Mouse (Mus musculus): ENCODE data around the gene Urad.

The Urad gene

DNA sequence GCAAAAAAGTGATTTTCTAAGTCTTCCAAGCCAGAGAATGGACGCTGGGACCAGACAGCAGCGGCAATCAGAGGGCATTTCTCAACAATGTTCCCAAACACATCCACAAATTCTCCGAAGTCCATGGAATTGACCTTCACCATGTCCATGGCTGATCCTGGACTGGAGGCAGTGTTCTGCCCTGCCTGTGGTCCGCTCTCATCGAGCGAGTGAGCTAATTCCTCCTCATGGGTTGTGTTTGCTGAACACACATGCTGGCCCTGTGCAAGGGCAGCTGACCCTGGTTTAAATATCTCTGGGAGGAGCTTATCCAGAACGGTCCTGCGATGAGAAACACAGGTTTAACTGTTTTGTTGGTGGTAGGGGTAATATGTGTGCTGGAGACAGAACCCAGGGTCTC is at the start of gene Urad:
Gene Urad, minus strand, starts transcription at position 258 of the 400 bp plus-strand sequence.
- DNase-seq (ENCODE audit: low read depth, low spot score) = no peak

DNA sequence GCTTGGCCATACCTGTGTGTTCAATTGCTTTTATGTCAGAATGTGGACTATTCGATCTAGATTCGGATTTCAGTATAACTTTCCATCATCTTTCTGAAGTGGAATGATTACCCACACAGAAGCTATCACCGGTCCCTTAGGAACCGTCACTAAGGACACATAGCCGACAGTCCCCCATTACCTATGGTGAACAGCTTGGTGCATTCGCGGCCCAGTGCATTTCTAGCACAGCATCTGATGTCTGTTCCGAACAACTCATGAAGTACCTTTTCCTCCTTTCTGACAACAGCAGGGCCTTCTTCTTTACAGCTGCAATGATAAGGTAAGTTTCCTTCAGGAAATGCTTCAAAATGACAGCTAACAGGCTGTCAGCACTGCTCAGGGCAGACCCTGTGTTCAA is 48.0 kb upstream of the Urad start:
- no peak for DNase-seq (ENCODE audit: low read depth, low spot score)

- no peak for DNase-seq (ENCODE audit: low read depth, low spot score)
Observed at GRCm38 (mm10) chr5:147368221-147368620, 46.0 kb upstream of the Urad start.

- peak; percentile 59 for DNase-seq (ENCODE audit: low read depth, low spot score)
Observed at GRCm38 (mm10) chr5:147365995-147366765, 43.9 kb upstream of the Urad start.

- DNase-seq (ENCODE audit: low read depth, low spot score) = peak; percentile 53
Observed at GRCm38 (mm10) chr5:147363054-147363453, 40.8 kb upstream of the Urad start.

GRCm38 (mm10) chr5:147358481-147358880 is 36.2 kb upstream of the Urad start:
- no peak for DNase-seq (ENCODE audit: low read depth, low spot score)

DNA sequence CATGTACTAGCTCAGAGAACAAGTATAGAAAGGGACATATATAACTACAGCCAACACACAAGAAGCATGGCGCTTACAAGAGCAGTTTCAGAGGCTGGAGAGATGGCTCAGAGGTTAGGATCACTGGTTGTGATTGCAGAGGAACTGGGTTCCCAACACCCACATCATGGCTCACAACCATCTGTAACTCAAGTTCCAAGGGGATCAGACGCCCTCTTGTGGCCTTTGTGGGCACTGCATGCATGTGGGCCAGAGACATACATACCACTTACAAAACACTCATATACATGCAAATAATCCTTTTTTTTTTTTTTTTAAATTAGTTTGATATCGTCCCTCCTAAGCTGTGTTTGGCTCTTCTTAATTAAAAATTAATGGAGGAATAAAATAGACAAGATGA is 35.3 kb upstream of the Urad start:
- peak; percentile 54 for DNase-seq (ENCODE audit: low read depth, low spot score)

DNA sequence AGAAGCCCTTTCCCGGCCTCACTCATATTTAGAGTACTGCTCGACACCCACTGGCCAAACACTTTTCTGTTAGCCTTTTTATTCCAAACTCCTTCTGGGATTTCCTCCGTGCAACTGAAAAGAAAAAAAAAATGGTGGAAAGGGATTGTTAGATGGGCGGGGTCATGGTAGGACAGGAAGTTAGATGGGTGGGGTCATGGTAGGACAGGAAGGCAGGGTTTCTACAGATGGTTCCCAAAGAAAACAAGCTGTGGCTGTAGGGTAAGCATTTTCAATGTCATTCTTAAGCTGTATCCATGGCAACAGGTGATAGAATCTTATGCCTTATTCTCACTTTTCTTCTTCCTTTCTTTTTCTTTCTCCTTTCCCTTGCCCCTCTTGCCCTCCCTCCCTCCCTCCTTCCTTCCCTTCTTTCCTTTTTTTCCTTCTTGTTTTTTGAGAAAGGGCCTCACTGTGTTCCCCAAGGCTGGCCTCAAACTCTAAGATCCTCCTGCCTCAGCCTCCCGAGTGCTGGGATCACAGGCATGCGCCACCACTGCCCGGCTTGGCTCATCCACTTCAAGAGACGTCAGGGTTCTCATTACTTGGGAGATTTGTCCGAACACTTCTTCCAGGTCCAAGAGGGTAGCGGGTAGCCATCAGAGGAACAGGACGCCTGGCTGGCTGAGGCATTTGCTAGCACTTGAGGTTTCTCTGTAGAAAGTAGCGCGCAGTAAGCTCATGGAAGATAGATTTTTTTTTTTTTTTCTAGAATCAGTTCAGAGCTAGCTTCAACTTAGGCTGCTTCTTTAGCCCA is 34.2 kb upstream of the Urad start:
- no peak for DNase-seq (ENCODE audit: low read depth, low spot score)

- no peak for DNase-seq (ENCODE audit: low read depth, low spot score)
Observed at GRCm38 (mm10) chr5:147355788-147356187, 33.5 kb upstream of the Urad start.

- no peak for DNase-seq (ENCODE audit: low read depth, low spot score)
Observed at GRCm38 (mm10) chr5:147354985-147355384, 32.7 kb upstream of the Urad start.

DNA sequence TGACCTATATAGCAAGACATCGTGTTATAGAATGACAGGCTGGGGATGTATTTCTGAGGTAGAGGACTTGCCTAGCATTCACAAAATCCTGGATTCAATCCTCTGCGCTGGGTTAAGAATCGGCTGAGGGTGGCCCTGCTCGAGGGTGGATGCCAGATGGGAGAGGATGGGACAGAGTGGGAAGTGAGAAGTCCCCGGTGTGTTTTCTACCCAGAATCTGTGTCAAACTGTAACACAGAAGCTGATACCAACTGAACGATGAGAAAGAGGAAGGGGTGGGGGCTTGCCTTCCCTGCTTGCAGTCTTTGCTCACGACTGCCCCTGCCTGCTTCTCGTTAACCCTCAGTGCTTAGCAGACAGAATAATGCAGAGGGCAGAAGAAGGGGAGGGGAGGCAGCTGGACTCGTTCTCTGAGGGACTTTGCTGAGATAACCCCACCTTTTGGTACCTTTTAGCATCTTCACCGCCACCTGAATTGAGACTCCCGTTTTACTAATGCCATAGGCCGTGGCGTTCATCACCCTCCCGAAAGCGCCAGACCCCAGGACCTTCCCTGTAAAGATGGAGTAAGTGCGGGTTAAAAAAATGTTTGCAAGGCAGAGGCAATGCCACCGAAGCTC is 32.0 kb upstream of the Urad start:
- no peak for DNase-seq (ENCODE audit: low read depth, low spot score)

DNA sequence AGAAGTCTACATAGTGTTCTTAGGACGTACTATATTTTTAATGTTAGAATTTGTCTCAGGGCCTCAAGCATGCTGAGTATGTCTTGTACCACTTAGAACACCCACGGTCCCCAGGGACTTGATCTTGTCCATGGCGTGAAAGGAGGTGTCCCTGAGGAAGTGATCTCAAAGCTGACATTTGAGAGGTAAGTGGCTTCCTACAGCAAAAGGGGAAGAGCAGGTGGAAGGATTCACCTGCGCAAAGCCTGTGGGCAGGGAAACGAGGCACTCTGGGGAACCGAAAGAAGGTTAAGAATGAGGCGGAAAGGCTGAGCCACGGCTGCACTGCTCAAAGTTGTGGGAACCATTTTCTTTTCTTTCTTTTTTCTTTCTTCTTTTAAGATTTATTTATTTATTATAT is 29.7 kb upstream of the Urad start:
- DNase-seq (ENCODE audit: low read depth, low spot score) = no peak

- DNase-seq (ENCODE audit: low read depth, low spot score) = no peak
Observed at GRCm38 (mm10) chr5:147345981-147346380, 23.7 kb upstream of the Urad start.

- no peak for DNase-seq (ENCODE audit: low read depth, low spot score)
Observed at GRCm38 (mm10) chr5:147343904-147344303, 21.7 kb upstream of the Urad start.

DNA sequence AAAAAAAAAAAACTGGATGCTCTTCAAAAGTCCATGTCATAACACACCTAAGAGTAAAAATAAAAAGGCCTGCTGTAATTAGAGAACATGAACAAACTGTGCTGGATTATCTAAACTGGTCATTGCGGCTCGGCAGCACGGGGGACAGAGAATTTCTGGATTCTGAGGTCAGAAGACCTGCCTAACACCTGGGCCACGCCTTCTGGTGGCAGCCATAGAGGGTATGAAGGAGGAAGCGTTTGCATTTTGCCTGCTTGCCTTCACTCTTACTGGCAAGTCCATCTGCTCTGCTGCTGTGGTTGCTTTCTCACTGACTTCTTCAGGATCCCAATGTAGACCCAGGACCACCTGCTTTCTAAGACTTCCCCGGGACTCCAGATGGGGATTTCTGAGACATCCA is 20.7 kb upstream of the Urad start:
- no peak for DNase-seq (ENCODE audit: low read depth, low spot score)

GRCm38 (mm10) chr5:147340741-147341414 is 18.6 kb upstream of the Urad start:
- DNase-seq (ENCODE audit: low read depth, low spot score) = peak; percentile 80

DNA sequence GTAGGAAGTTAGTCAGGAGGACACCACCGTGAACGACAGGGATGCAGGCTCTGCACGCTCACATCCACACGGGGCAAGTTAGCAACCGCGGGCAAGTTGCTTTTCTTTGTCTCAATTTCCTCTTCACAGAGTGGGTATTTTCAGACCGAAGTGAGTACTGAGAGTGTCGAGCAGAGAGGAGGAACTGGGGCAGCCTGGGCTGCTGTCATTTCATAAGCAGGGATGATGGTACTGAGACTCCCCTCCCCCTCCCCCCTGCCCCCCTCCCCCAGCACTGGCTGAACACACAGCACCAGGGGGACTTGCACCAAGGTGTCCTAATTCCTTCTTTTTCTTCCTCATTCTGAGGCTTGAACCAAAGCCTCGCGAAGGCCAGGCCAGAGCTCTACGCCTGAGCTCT is 17.3 kb upstream of the Urad start:
- DNase-seq (ENCODE audit: low read depth, low spot score) = no peak

- no peak for DNase-seq (ENCODE audit: low read depth, low spot score)
Observed at GRCm38 (mm10) chr5:147338967-147339366, 16.7 kb upstream of the Urad start.

DNA sequence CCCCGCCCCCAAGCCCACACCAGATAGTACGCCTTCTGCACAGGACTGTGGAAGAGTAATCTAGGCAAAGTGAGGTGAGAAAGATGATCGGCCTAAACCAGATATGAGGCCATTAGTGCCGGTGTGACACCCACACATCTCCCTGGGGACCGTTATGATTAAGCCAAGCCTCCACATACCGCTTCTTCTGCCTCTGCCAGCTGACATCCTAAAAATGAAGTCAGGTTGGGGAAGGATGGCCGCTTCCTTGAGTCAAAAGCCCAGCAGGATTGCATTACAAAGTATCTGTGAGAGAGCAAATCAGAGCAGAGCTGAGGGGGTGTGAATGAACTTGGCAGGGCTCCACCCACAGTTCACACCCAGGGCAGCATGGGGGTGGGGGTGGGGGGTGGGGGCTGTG is 10.5 kb upstream of the Urad start:
- DNase-seq (ENCODE audit: low read depth, low spot score) = no peak

- peak; percentile 76 for DNase-seq (ENCODE audit: low read depth, low spot score)
Observed at GRCm38 (mm10) chr5:147331547-147331946, 9.3 kb upstream of the Urad start.

DNA sequence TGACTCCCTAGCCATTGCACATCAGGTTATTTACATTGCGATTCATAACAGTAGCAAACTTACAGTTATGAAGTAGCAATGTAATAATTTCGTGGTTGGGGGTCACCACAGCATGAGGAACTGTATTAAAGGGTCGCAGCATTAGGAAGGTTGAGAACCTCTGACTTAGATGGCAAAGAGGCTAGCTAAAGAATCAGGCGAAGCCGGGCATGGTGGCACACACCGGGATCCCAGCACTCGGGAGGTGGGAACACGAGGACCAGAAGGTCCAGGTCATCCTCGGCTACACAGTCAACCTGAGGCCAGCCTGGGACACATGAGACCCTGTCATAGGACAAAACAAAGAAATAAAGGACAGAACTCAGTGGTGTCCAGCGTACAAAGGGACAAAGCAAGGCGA is 7.7 kb upstream of the Urad start:
- DNase-seq (ENCODE audit: low read depth, low spot score) = no peak

GRCm38 (mm10) chr5:147327636-147328035 is 5.4 kb upstream of the Urad start:
- no peak for DNase-seq (ENCODE audit: low read depth, low spot score)
